Mouse (Mus musculus) macrophage (primary cell): ENCODE measurements around the gene Grik1. TPM values are rescaled to one million over a fixed set of nuclear protein-coding genes. Genes with fewer than 3 reads are reported as not detected.

ENCODE experiments used
- H3K27ac ChIP-seq: fragments of 350-480 bp; formaldehyde crosslinking; 2 replicates; pipeline ENCODE4 v1.9.0; 2021
- H3K36me3 ChIP-seq: fragments of 350-480 bp; formaldehyde crosslinking; 2 replicates; pipeline ENCODE4 v1.9.0; 2021; ENCODE audit errors: inconsistent target
- H3K4me3 ChIP-seq: fragments of 350-480 bp; formaldehyde crosslinking; 2 replicates; pipeline ENCODE4 v1.9.0; 2021; ENCODE audit errors: inconsistent target
- H3K79me2 ChIP-seq: fragments of 350-480 bp; formaldehyde crosslinking; 2 replicates; pipeline ENCODE4 v1.9.0; 2021; ENCODE audit errors: inconsistent target
- WGBS: methylation state at CpG from one replicate; pipeline ENCODE4 v1.1.7; 2026; ENCODE audit warnings: inconsistent platforms; ENCODE audit not compliant: missing documents; 5-methylcytosine and 5-hydroxymethylcytosine counted together
- polyA plus RNA-seq: library from polyadenylated mRNA; stranded (reverse); fragments of 250-400 nt; gene quantifications from 3 replicates; pipeline ENCODE4 v1.2.4, GENCODE M21; 2018; ENCODE audit warnings: inconsistent platforms

The Grik1 gene
- polyA plus RNA-seq, 1 experiment from 2014 or later = not detected

GRCm38 (mm10) chr16:88111459-88111858 is 178.6 kb downstream of the Grik1 start:
- no peak overlapping the region for H3K4me3 ChIP-seq
- no peaks in the 10 kb centered on the region for H3K79me2 ChIP-seq
- 62% methylated on average over 3 of the region's 3 CpGs for WGBS
- no peaks in the 10 kb centered on the region for H3K36me3 ChIP-seq
- no peak overlapping the region for H3K27ac ChIP-seq

- no peaks in the 10 kb centered on the region for H3K79me2 ChIP-seq
- 72% methylated on average over 5 of the region's 5 CpGs for WGBS
- H3K27ac ChIP-seq = no peak overlapping the region
- no peaks in the 10 kb centered on the region for H3K36me3 ChIP-seq
- H3K4me3 ChIP-seq = no peak overlapping the region
Measured at GRCm38 (mm10) chr16:88094206-88094789, 195.8 kb downstream of the Grik1 start.

GRCm38 (mm10) chr16:88087280-88087679 is 202.8 kb downstream of the Grik1 start:
- no peaks in the 10 kb centered on the region for H3K36me3 ChIP-seq
- no peaks in the 10 kb centered on the region for H3K79me2 ChIP-seq
- 84% methylated on average over 7 of the region's 7 CpGs for WGBS
- H3K27ac ChIP-seq = no peak overlapping the region
- H3K4me3 ChIP-seq = no peak overlapping the region

- Histone ChIP-seq H3K4me3 (no peak overlapping the region), H3K36me3 (no peaks in the 10 kb centered on the region), H3K27ac (no peak overlapping the region), H3K79me2 (no peaks in the 10 kb centered on the region)
- WGBS = 67% methylated on average over 5 of the region's 5 CpGs
Measured at GRCm38 (mm10) chr16:88074716-88075115, 215.3 kb downstream of the Grik1 start.

GRCm38 (mm10) chr16:88060936-88061335 is 229.1 kb downstream of the Grik1 start:
- WGBS = 85% methylated on average over 3 of the region's 3 CpGs
- Histone ChIP-seq H3K4me3 (no peak overlapping the region), H3K27ac (no peak overlapping the region), H3K79me2 (no peaks in the 10 kb centered on the region), H3K36me3 (no peaks in the 10 kb centered on the region)

- WGBS = 74% methylated on average over 9 of the region's 10 CpGs
- no peaks in the 10 kb centered on the region for H3K36me3 ChIP-seq
- H3K4me3 ChIP-seq = no peak overlapping the region
- H3K27ac ChIP-seq = no peak overlapping the region
- no peaks in the 10 kb centered on the region for H3K79me2 ChIP-seq
Measured at GRCm38 (mm10) chr16:88048121-88048520, 241.9 kb downstream of the Grik1 start.

- Histone ChIP-seq H3K36me3 (no peaks in the 10 kb centered on the region), H3K79me2 (no peaks in the 10 kb centered on the region), H3K4me3 (no peak overlapping the region), H3K27ac (no peak overlapping the region)
- 100% methylated on average over 4 of the region's 4 CpGs for WGBS
Measured at GRCm38 (mm10) chr16:88044321-88044720, 245.7 kb downstream of the Grik1 start.

GRCm38 (mm10) chr16:88042458-88042857 is 247.6 kb downstream of the Grik1 start:
- WGBS = 45% methylated on average over 6 of the region's 6 CpGs
- Histone ChIP-seq H3K27ac (no peak overlapping the region), H3K79me2 (no peaks in the 10 kb centered on the region), H3K4me3 (no peak overlapping the region), H3K36me3 (no peaks in the 10 kb centered on the region)

- 89% methylated on average over 11 of the region's 11 CpGs for WGBS
- no peak overlapping the region for H3K27ac ChIP-seq
- no peak overlapping the region for H3K4me3 ChIP-seq
- H3K36me3 ChIP-seq = no peaks in the 10 kb centered on the region
- no peaks in the 10 kb centered on the region for H3K79me2 ChIP-seq
Measured at GRCm38 (mm10) chr16:88038503-88039091, 251.5 kb downstream of the Grik1 start.

- Histone ChIP-seq H3K27ac (no peak overlapping the region), H3K4me3 (no peak overlapping the region), H3K79me2 (no peaks in the 10 kb centered on the region), H3K36me3 (no peaks in the 10 kb centered on the region)
- WGBS = 54% methylated on average over 2 of the region's 2 CpGs
Measured at GRCm38 (mm10) chr16:87988805-87989204, 301.3 kb downstream of the Grik1 start.

- no peaks in the 10 kb centered on the region for H3K36me3 ChIP-seq
- no peak overlapping the region for H3K27ac ChIP-seq
Measured at GRCm38 (mm10) chr16:87984201-87984870, 305.7 kb downstream of the Grik1 start.

GRCm38 (mm10) chr16:87974076-87974443 is 316.0 kb downstream of the Grik1 start:
- Histone ChIP-seq H3K27ac (no peak overlapping the region), H3K4me3 (no peak overlapping the region), H3K79me2 (no peaks in the 10 kb centered on the region), H3K36me3 (no peaks in the 10 kb centered on the region)
- WGBS = 62% methylated on average over 3 of the region's 3 CpGs

More at GRCm38 (mm10) chr16:87984201-87984870, 305.7 kb downstream of the Grik1 start:
- H3K4me3 ChIP-seq = no peak overlapping the region
- H3K79me2 ChIP-seq = no peaks in the 10 kb centered on the region

- WGBS = 69% methylated on average over 2 of the region's 2 CpGs
- H3K4me3 ChIP-seq = no peak overlapping the region
- H3K36me3 ChIP-seq = no peaks in the 10 kb centered on the region
- H3K27ac ChIP-seq = no peak overlapping the region
- H3K79me2 ChIP-seq = no peaks in the 10 kb centered on the region
Measured at GRCm38 (mm10) chr16:87973394-87974075, 316.5 kb downstream of the Grik1 start.

- Histone ChIP-seq H3K27ac (no peak overlapping the region), H3K79me2 (no peaks in the 10 kb centered on the region), H3K4me3 (no peak overlapping the region), H3K36me3 (no peaks in the 10 kb centered on the region)
- 91% methylated on average over 6 of the region's 6 CpGs for WGBS
Measured at GRCm38 (mm10) chr16:87971911-87972310, 318.2 kb downstream of the Grik1 start.

GRCm38 (mm10) chr16:87969936-87970335 is 320.1 kb downstream of the Grik1 start:
- Histone ChIP-seq H3K79me2 (no peaks in the 10 kb centered on the region), H3K27ac (no peak overlapping the region), H3K4me3 (no peak overlapping the region), H3K36me3 (no peaks in the 10 kb centered on the region)
- 87% methylated on average over 2 of the region's 3 CpGs for WGBS
